Mouse (Mus musculus) liver, embryonic 14.5 days (tissue): ENCODE results near the gene Smap2. TPM values are rescaled to one million over a fixed set of nuclear protein-coding genes. Genes with fewer than 3 reads are reported as not detected.
A peak's percentile ranks its signal among the peaks of the same experiment; 100 is the strongest.

Source experiments
- ATAC-seq: fragments of 200-750 bp; cut with Nextera tagmentation; 2 replicates; pipeline ENCODE4 v1.8.0; 2017; ENCODE audit warnings: moderate number of reproducible peaks, mild to moderate bottlenecking, moderate library complexity; ENCODE audit not compliant: insufficient read depth
- DNase-seq, 3 experiments: peaks; one replicate each; pipeline ENCODE4 v3.0.0-alpha.2; 2012 to 2013; ENCODE audit warnings: low read depth in 3 of 3, low spot score in 3 of 3
- H3K27ac ChIP-seq: fragments of 300-500 bp; sonication (generic); 2 replicates; pipeline ENCODE4 v1.5.1; 2014; ENCODE audit warnings: moderate library complexity, mild to moderate bottlenecking, control low read depth, inconsistent platforms
- H3K27me3 ChIP-seq: fragments of 300-500 bp; sonication (generic); 2 replicates; pipeline ENCODE4 v1.6.1; 2014; ENCODE audit warnings: mild to moderate bottlenecking, low read length, moderate library complexity; ENCODE audit not compliant: control insufficient read depth, insufficient read depth
- H3K36me3 ChIP-seq: fragments of 300-500 bp; sonication (generic); replicated peaks from 2 replicates; pipeline ENCODE4 v1.6.1; 2014; ENCODE audit warnings: low read depth; ENCODE audit not compliant: control insufficient read depth, insufficient read depth
- H3K4me1 ChIP-seq, 2 experiments: fragments of 200-500 bp in 1 of 2; fragments of 300-500 bp in 1 of 2; sonication (generic) in 1 of 2; replicated peaks; 2 replicates each; pipeline ENCODE4 v1.6.1; 2012 to 2014; ENCODE audit warnings: antibody characterized with exemption in 1 of 2, inconsistent platforms in 1 of 2, low read length in 1 of 2; ENCODE audit not compliant: control insufficient read depth in 2 of 2, insufficient read depth in 2 of 2
- H3K4me2 ChIP-seq: fragments of 300-500 bp; sonication (generic); 2 replicates; pipeline ENCODE4 v1.6.1; 2014; ENCODE audit warnings: low read depth, mild to moderate bottlenecking, control low read depth, moderate library complexity
- H3K4me3 ChIP-seq, 2 experiments: fragments of 200-500 bp in 1 of 2; fragments of 300-500 bp in 1 of 2; sonication (generic) in 1 of 2; 2 replicates each; pipeline ENCODE4 v1.5.1; 2012 to 2014; ENCODE audit warnings: low read depth in 2 of 2, low read length in 2 of 2, mild to moderate bottlenecking in 2 of 2, control low read depth in 1 of 2, inconsistent platforms in 1 of 2, moderate library complexity in 1 of 2; ENCODE audit not compliant: insufficient read depth in 1 of 2
- H3K9ac ChIP-seq: fragments of 300-500 bp; sonication (generic); replicated peaks from 2 replicates; pipeline ENCODE4 v1.6.1; 2014; ENCODE audit warnings: mild to moderate bottlenecking, control low read depth, moderate library complexity
- H3K9me3 ChIP-seq: fragments of 300-500 bp; sonication (generic); 2 replicates; pipeline ENCODE4 v1.6.1; 2016; ENCODE audit warnings: low read length, mixed read lengths; ENCODE audit not compliant: control insufficient read depth
- CTCF ChIP-seq: IDR thresholded peaks from 2 replicates; pipeline ENCODE4 v1.5.1; 2016; ENCODE audit warnings: antibody characterized with exemption, low read depth, control low read depth
- EP300 ChIP-seq: IDR thresholded peaks from 2 replicates; pipeline ENCODE4 v1.6.1; 2016; ENCODE audit warnings: antibody characterized with exemption, low read depth
- WGBS: fragments of 180-500 bp; shearing (Covaris S2); extraction: QIAGEN DNeasy Blood & Tissue Kit; methylation state at CpG from one replicate; pipeline ENCODE4 v1.1.7; 2014; ENCODE audit not compliant: insufficient replicate concordance; 5-methylcytosine and 5-hydroxymethylcytosine counted together
- polyA plus RNA-seq, 2 experiments: library from polyadenylated mRNA; depleted of rRNA in 1 of 2; stranded (reverse) in 1 of 2; unstranded in 1 of 2; fragments of >200 nt; fragmentation: Nextera tagmentation in 1 of 2; extraction: Ambion mirVana in 1 of 2; gene quantifications; 2 replicates each; pipeline versions ENCODE4 v1.2.1 to v1.2.3; 2012 to 2014

Smap2 gene
- polyA plus RNA-seq, 2 experiments, result 17.0 to 19.6 TPM

DNA sequence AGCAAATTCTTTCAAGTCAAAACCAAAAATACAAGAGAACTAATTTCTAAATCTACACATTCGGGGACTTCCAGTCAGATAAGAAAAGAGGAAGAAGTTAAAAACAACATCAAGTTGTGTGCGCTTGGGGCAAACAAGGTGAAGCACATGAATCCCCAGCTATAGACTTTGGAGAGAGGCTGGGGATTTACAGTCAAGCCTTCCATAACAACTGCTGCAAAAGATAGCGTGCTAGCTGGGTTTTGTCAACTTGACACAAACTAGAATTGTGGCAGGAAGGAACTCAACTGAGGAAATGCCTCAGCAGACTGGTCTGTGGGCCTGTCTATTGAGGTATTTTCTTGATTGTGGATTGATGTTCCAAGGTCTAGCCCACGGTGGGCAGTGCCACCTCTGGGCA is 12.4 kb downstream of the Smap2 start:
- WGBS, result 11% methylated on average over 4 of the region's 4 CpGs
- H3K27me3 ChIP-seq, result no peaks in the 10 kb centered on the region
- no peak for TF ChIP-seq EP300
- TF ChIP-seq CTCF, result no peak
- H3K36me3 ChIP-seq, result no peaks in the 10 kb centered on the region
- H3K4me3 ChIP-seq, result no peak overlapping the region
- H3K27ac ChIP-seq, result no peak overlapping the region
- no peak for DNase-seq
- no peak overlapping the region for H3K4me2 ChIP-seq
- H3K4me1 ChIP-seq, result peaks cover 41 to 68% of the 10 kb centered on the region in 2 experiments
- H3K9ac ChIP-seq, result no peak overlapping the region
- ATAC-seq, result no peak
- no peaks in the 10 kb centered on the region for H3K9me3 ChIP-seq

DNA sequence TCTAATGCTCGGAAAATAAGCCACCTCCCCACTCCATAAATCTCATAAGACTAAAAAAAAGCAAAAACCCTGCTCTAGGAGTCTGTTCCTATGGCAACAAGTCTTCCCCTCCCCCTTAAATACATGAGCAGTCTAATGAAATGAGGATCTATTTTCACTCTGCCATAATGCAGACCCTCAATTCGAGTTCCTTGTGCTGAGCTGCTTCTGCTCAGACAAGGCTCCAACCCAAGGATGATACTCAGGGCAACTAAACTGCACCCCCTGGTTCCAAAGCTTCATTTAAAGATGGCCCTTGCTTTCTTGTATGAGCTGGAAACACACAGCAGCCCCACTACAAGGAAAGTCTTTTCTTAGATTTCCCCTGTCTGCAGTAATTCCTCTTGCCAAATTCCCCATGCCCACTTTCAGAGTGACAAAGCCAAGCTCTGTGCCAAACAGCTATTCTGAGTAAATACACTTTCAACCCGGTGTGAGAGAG is 13.4 kb downstream of the Smap2 start:
- 41% methylated on average over 3 of the region's 3 CpGs for WGBS
- no peak for DNase-seq
- H3K4me1 ChIP-seq, result peaks cover 41 to 58% of the 10 kb centered on the region in 2 experiments

DNA sequence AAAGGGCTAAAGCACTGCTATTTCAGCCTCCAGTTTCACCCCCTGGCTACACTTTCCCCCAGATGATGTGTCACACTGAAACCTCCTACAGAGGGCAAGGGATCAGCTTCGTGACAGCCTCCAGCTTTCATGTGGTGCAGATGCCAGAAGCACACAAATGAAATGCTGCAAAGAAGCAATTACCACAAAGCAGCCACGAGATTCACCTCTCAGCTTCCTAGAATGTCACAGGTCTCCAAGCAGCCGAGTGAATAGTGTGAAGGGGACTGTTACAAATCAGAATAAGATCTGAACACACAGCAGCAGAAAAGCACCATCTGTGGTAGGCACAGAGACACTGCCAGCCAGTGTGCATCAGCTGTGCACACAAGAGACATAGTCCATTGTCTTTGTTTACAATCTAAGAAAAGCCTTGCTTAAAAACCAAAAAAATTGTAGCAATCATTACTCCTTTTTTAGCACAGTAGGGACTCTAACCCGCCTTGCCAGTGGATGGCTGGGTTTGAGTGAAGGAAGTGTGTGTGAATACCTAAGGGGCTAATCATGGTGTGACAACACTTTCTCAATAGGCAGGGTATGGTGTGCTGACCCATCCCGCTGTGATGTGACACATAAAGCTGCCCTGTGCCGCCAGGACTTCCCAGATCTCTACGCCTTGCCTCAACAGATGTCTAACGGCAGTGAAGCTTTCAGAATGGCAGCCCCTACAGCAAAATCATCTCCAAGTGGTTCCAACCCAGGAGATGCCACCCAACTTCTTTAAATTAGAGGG is 14.5 kb downstream of the Smap2 start:
- Histone ChIP-seq H3K4me3 (no peak overlapping the region), H3K4me2 (no peak overlapping the region), H3K36me3 (no peaks in the 10 kb centered on the region), H3K27me3 (no peaks in the 10 kb centered on the region), H3K27ac (no peak overlapping the region), H3K9me3 (no peaks in the 10 kb centered on the region), H3K9ac (no peak overlapping the region), H3K4me1 (peaks cover 39 to 57% of the 10 kb centered on the region in 2 experiments)
- DNase-seq (no peak), ATAC-seq (0 out of 2 replicates have a peak, but pooled peaks have one; percentile 19)
- TF ChIP-seq CTCF (no peak), EP300 (no peak)
- 39% methylated on average over 8 of the region's 8 CpGs for WGBS

More for the DNA sequence above, 13.4 kb downstream of the Smap2 start:
- Histone ChIP-seq H3K4me3 (no peak overlapping the region), H3K9ac (no peak overlapping the region), H3K4me2 (no peak overlapping the region; the same call in 1 of the 2 replicates), H3K36me3 (no peaks in the 10 kb centered on the region), H3K27ac (no peak overlapping the region), H3K27me3 (no peaks in the 10 kb centered on the region), H3K9me3 (no peaks in the 10 kb centered on the region)
- ATAC-seq, result no peak
- TF ChIP-seq CTCF, result no peak
- no peak for TF ChIP-seq EP300

DNA sequence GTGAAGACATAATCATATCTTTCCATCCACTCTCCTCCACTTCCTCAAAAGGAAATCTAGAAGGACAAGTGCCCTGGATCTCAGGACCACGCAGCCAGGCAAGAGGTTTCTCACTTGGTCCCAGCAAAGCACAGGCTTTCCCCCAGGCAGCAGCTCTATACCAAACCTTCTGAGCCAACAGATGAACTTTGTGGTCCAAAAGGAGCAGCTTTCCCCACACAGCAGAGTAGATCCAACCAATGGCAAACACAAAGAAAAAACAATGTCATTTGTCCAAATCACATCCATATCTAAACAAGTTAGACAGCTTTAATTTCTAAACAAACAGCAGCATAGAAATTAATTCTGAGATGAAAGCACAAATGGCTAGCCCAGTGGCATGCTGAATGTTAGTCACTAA is 15.4 kb downstream of the Smap2 start:
- peaks cover 30 to 53% of the 10 kb centered on the region in 2 experiments for H3K4me1 ChIP-seq
- no peak overlapping the region for H3K4me3 ChIP-seq
- H3K36me3 ChIP-seq, result no peaks in the 10 kb centered on the region
- H3K4me2 ChIP-seq, result no peak overlapping the region
- DNase-seq (no peak), ATAC-seq (no peak)
- H3K9ac ChIP-seq, result no peak overlapping the region
- no peak for TF ChIP-seq EP300
- no peak for TF ChIP-seq CTCF
- H3K27me3 ChIP-seq, result no peaks in the 10 kb centered on the region
- no peaks in the 10 kb centered on the region for H3K9me3 ChIP-seq
- H3K27ac ChIP-seq, result no peak overlapping the region
- 9% methylated on average over 1 of the region's 1 CpGs for WGBS

DNA sequence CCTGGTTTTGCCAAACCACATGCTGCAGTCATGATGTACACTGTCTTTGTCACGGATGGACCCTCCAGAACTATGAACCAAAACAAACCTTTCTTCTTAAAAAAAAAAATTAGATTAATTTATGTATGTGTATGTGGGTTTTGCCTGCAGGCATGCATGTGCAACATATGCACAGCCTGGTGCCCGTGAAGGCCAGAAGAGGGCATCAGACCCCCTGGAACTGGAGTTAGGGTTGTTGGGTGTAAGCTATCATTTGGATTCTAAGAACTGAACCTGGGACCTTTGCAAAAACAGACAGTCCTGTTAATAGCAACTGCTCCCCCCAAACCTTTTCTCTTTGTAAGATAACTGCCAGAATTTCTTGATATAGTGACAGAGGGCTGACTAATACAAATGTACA is 16.0 kb downstream of the Smap2 start:
- TF ChIP-seq CTCF, result peak; percentile 43
- TF ChIP-seq EP300, result no peak
- H3K4me3 ChIP-seq, result no peak overlapping the region
- no peaks in the 10 kb centered on the region for H3K27me3 ChIP-seq
- 68% methylated on average over 2 of the region's 2 CpGs for WGBS
- no peaks in the 10 kb centered on the region for H3K36me3 ChIP-seq
- DNase-seq (no peak), ATAC-seq (no peak)
- peaks cover 29 to 46% of the 10 kb centered on the region in 2 experiments for H3K4me1 ChIP-seq
- no peak overlapping the region for H3K4me2 ChIP-seq
- no peak overlapping the region for H3K27ac ChIP-seq
- H3K9me3 ChIP-seq, result no peaks in the 10 kb centered on the region
- no peak overlapping the region for H3K9ac ChIP-seq
